Mouse (Mus musculus) stomach, postnatal 0 days (tissue): Measurements from ENCODE around the gene Lrrc2.

Experiments
- CTCF ChIP-seq: IDR thresholded peaks from 2 replicates; pipeline ENCODE4 v1.5.1; 2016; ENCODE audit warnings: antibody characterized with exemption, low read depth, mild to moderate bottlenecking, moderate library complexity
- EP300 ChIP-seq: optimal IDR thresholded peaks from 2 replicates; pipeline ENCODE3; 2016; ENCODE audit warnings: antibody characterized with exemption

DNA sequence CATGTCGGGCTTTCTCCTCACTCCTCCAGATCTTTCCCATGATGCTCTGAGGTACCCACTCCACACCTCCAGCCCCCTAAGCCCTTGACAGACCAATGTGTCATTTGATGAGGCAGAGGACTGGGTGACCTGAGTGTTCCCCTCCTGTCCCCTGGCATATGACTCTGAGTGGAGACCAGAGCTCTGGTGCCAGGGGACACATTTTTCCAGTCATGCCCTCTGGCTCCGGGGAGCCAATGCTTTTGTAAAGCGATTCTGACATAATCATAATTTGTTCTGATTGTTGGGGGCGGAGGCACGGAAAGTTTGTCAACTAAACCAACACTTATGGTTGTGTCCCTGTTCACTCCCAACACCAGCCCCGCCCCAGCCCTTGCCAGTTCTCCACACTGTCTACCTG is 4.6 kb downstream of the Lrrc2 start:
- TF ChIP-seq EP300 (no peak), CTCF (no peak)
